8 mouse cellular contexts compared by ENCODE assay signal in the genomic region with DNA sequence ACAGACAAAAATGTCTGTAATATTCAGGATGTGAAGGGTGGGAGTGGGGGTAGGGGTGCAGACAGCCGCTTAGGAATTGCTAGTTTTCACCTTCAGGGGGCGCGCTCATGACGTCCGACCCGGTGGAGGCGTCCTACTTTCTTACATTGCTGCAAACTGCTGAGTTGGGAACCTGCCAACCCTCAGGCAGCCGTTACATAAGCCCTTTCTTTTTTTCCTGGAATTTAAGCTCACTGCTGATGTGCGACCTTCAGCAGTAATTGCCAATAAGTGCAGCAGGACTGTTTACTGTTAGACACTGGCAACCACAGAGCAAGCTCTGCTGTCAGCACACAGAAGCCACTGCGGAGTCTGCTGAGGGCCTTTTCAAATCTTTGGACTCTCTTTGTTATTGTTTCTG.
DNase-seq lines count a peak whose midpoint lies in the region; ATAC-seq and TF ChIP-seq lines count a peak whose summit lies in the region.

No protein-coding gene starts in this region.

- peak overlapping the region; percentile 36; the same call in 1 of the 2 replicates for H3K27ac ChIP-seq in embryonic facial prominence, embryonic 15.5 days (replicated peaks)
- no peak overlapping the region for H3K27ac ChIP-seq in heart, embryonic 11.5 days (ENCODE audit: low read depth, low read length)
- H3K27ac ChIP-seq in kidney, embryonic 15.5 days = peak overlapping the region; percentile 48; the same call in 1 of the 2 replicates
- peak overlapping the region; percentile 43; the same call in 1 of the 2 replicates for H3K27ac ChIP-seq in limb, embryonic 15.5 days
- 0 out of 2 replicates have a peak overlapping the region, but pooled peaks have one; percentile 26 for H3K27ac ChIP-seq in midbrain, postnatal 0 days (ENCODE audit: low read depth, low read length)

- no peak overlapping the region for H3K4me3 ChIP-seq in embryonic facial prominence, embryonic 15.5 days (replicated peaks)
- H3K4me3 ChIP-seq in heart, embryonic 11.5 days (ENCODE audit: low read depth, low read length) = no peak overlapping the region
- no peak overlapping the region for H3K4me3 ChIP-seq in kidney, embryonic 15.5 days (replicated peaks)
- no peak overlapping the region; the same call in 1 of the 2 replicates for H3K4me3 ChIP-seq in limb, embryonic 15.5 days
- H3K4me3 ChIP-seq in midbrain, postnatal 0 days (ENCODE audit: low read depth, low read length) = no peak overlapping the region

- 7% methylated on average over 10 of the region's 10 CpGs for WGBS in embryonic facial prominence, embryonic 15.5 days
- 28% methylated on average over 10 of the region's 10 CpGs for WGBS in heart, embryonic 11.5 days (ENCODE audit: insufficient replicate concordance)
- WGBS in kidney, embryonic 15.5 days = 20% methylated on average over 10 of the region's 10 CpGs
- 10% methylated on average over 10 of the region's 10 CpGs for WGBS in limb, embryonic 15.5 days
- WGBS in midbrain, postnatal 0 days = 9% methylated on average over 10 of the region's 10 CpGs

- no peak overlapping the region for H3K9ac ChIP-seq in embryonic facial prominence, embryonic 15.5 days
- no peak overlapping the region for H3K9ac ChIP-seq in heart, embryonic 11.5 days (ENCODE audit: low read depth, low read length)
- H3K9ac ChIP-seq in kidney, embryonic 15.5 days = no peak overlapping the region
- no peak overlapping the region for H3K9ac ChIP-seq in limb, embryonic 15.5 days
- H3K9ac ChIP-seq in midbrain, postnatal 0 days (replicated peaks; ENCODE audit: low read length, poor library complexity, severe bottlenecking) = no peak overlapping the region; the same call in 1 of the 2 replicates

- ATAC-seq in embryonic facial prominence, embryonic 15.5 days (ENCODE audit: insufficient number of reproducible peaks, low FRiP score, low TSS enrichment, low read depth) = peak; percentile 55; the same call in 1 of the 2 replicates
- peak; percentile 62; the same call in 1 of the 2 replicates for ATAC-seq in heart, embryonic 11.5 days (replicated peaks; ENCODE audit: insufficient number of reproducible peaks, low FRiP score, low TSS enrichment)
- peak; percentile 88 for ATAC-seq in kidney, embryonic 15.5 days (replicated peaks; ENCODE audit: low FRiP score)
- peak; percentile 79 for ATAC-seq in limb, embryonic 15.5 days (ENCODE audit: insufficient number of reproducible peaks, low FRiP score, low TSS enrichment, low read depth)
- peak; percentile 82 for ATAC-seq in midbrain, postnatal 0 days (ENCODE audit: low FRiP score)

- H3K27me3 ChIP-seq in embryonic facial prominence, embryonic 15.5 days = no peaks in the 10 kb centered on the region
- no peaks in the 10 kb centered on the region for H3K27me3 ChIP-seq in heart, embryonic 11.5 days (ENCODE audit: control insufficient read depth, insufficient read depth, low read length)
- H3K27me3 ChIP-seq in kidney, embryonic 15.5 days = no peaks in the 10 kb centered on the region
- H3K27me3 ChIP-seq in limb, embryonic 15.5 days = no peaks in the 10 kb centered on the region
- H3K27me3 ChIP-seq in midbrain, postnatal 0 days (ENCODE audit: insufficient read depth, low read length) = no peaks in the 10 kb centered on the region

- peak; percentile 80 for DNase-seq in 3134 (ENCODE audit: extremely low read depth, insufficient read length, low spot score)
- DNase-seq in adrenal gland, postnatal 4 days (ENCODE audit: low spot score in 2 of 2) = peak; percentile 62 to 74
- peak; percentile 87 for DNase-seq in midbrain, postnatal 0 days (ENCODE audit: low spot score)
- peak; percentile 41 to 53 for DNase-seq in spleen, postnatal 36 days (ENCODE audit: low spot score in 2 of 2)

- H3K4me2 ChIP-seq in embryonic facial prominence, embryonic 15.5 days (replicated peaks) = 0 out of 2 replicates have a peak overlapping the region, but pooled peaks have one; percentile 13
- H3K4me2 ChIP-seq in heart, embryonic 11.5 days = no peak overlapping the region
- H3K4me2 ChIP-seq in kidney, embryonic 15.5 days = no peak overlapping the region
- no peak overlapping the region for H3K4me2 ChIP-seq in limb, embryonic 15.5 days
- H3K4me2 ChIP-seq in midbrain, postnatal 0 days (ENCODE audit: low read depth, low read length, poor library complexity, severe bottlenecking) = peak overlapping the region; percentile 20; the same call in 1 of the 2 replicates

- H3K36me3 ChIP-seq in embryonic facial prominence, embryonic 15.5 days = no peaks in the 10 kb centered on the region
- H3K36me3 ChIP-seq in heart, embryonic 11.5 days (ENCODE audit: control insufficient read depth, insufficient read depth, low read length) = no peaks in the 10 kb centered on the region
- H3K36me3 ChIP-seq in kidney, embryonic 15.5 days = peaks cover 15% of the 10 kb centered on the region; the same call in 1 of the 2 replicates
- no peaks in the 10 kb centered on the region for H3K36me3 ChIP-seq in limb, embryonic 15.5 days
- H3K36me3 ChIP-seq in midbrain, postnatal 0 days (ENCODE audit: insufficient read depth, low read length) = no peaks in the 10 kb centered on the region

- no peaks in the 10 kb centered on the region for H3K9me3 ChIP-seq in embryonic facial prominence, embryonic 15.5 days (replicated peaks)
- H3K9me3 ChIP-seq in heart, embryonic 11.5 days (replicated peaks; ENCODE audit: control insufficient read depth, low read length) = no peaks in the 10 kb centered on the region
- no peaks in the 10 kb centered on the region for H3K9me3 ChIP-seq in kidney, embryonic 15.5 days (replicated peaks)
- H3K9me3 ChIP-seq in limb, embryonic 15.5 days = no peaks in the 10 kb centered on the region
- no peaks in the 10 kb centered on the region for H3K9me3 ChIP-seq in midbrain, postnatal 0 days (ENCODE audit: low read length)

- peaks cover 21% of the 10 kb centered on the region for H3K4me1 ChIP-seq in embryonic facial prominence, embryonic 15.5 days
- H3K4me1 ChIP-seq in heart, embryonic 11.5 days (ENCODE audit: control insufficient read depth, insufficient read depth, low read length) = peaks cover 4% of the 10 kb centered on the region; the same call in 1 of the 2 replicates
- peaks cover 8% of the 10 kb centered on the region; the same call in 1 of the 2 replicates for H3K4me1 ChIP-seq in kidney, embryonic 15.5 days
- H3K4me1 ChIP-seq in limb, embryonic 15.5 days = peaks cover 16% of the 10 kb centered on the region
- peaks cover 3% of the 10 kb centered on the region; the same call in 1 of the 2 replicates for H3K4me1 ChIP-seq in midbrain, postnatal 0 days (ENCODE audit: insufficient read depth, low read length)

- peak; percentile 77 for TF ChIP-seq CTCF in midbrain, postnatal 0 days (IDR thresholded peaks at IDR 0.05)

Comparison
In these comparisons a context has a peak if more than half of its experiments do, and no peak if none do; other contexts are left out.
1. H3K4me2 ChIP-seq: peak in embryonic facial prominence, embryonic 15.5 days (single experiment) and midbrain, postnatal 0 days (single experiment); none in heart, embryonic 11.5 days (single experiment), kidney, embryonic 15.5 days (single experiment) and limb, embryonic 15.5 days (single experiment).
2. Peak in every context shown above with its lines, with median percentiles within 50 percentile points of each other: DNase-seq and ATAC-seq.